ENCODE assay signal across 8 mouse cellular contexts in the genomic region with DNA sequence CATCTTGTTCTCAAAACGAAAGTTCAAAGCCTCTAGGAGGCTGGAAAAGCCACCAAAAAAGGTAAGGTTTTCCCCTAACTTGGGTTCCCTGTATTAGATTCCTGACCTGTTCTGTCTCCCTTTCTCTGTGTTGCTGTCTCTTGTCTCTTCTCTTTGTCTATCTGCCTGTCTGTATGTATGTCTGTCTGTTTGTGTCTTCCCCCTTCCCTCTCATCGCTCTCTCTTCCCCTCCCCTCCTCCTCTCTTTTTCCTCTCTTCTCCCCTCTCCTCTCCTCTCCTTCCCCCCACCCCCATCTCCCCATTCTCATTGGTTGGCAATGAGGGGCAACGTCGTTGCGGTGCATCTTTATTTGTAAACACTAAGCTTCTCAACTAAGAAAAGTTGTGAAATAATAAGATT. TPM values are rescaled to one million over a fixed set of nuclear protein-coding genes. Genes with fewer than 3 reads are reported as not detected.
DNase-seq lines count a peak whose midpoint lies in the region; ATAC-seq lines count a peak whose summit lies in the region.

A gene (minus strand): TSS at position 101 of the 400 bp plus-strand sequence.

- peaks cover 35% of the 10 kb centered on the region for H3K4me1 ChIP-seq in kidney, embryonic 16.5 days (ENCODE audit: insufficient read depth, low read length)
- H3K4me1 ChIP-seq in midbrain, embryonic 16.5 days (ENCODE audit: control insufficient read depth, insufficient read depth, low read length), result peaks cover 23% of the 10 kb centered on the region

- no peak for ATAC-seq in kidney, embryonic 16.5 days (ENCODE audit: low FRiP score, low TSS enrichment)
- no peak for ATAC-seq in midbrain, embryonic 16.5 days

- H3K27me3 ChIP-seq in kidney, embryonic 16.5 days (ENCODE audit: insufficient read depth, low read length), result no peaks in the 10 kb centered on the region
- no peaks in the 10 kb centered on the region for H3K27me3 ChIP-seq in midbrain, embryonic 16.5 days (ENCODE audit: control insufficient read depth, insufficient read depth, low read depth, low read length)

- H3K9ac ChIP-seq in kidney, embryonic 16.5 days (replicated peaks; ENCODE audit: low read length), result peak within 1 kb of the TSS; percentile 85
- H3K9ac ChIP-seq in midbrain, embryonic 16.5 days (ENCODE audit: low read depth, low read length), result peak within 1 kb of the TSS; percentile 69

- peak within 1 kb of the TSS; percentile 78 for H3K4me3 ChIP-seq in kidney, embryonic 16.5 days (ENCODE audit: low read length)
- peak within 1 kb of the TSS; percentile 74 for H3K4me3 ChIP-seq in midbrain, embryonic 16.5 days (ENCODE audit: low read depth, low read length)

- WGBS in kidney, embryonic 16.5 days, result 27% methylated on average over 5 of the region's 5 CpGs
- WGBS in midbrain, embryonic 16.5 days, result 28% methylated on average over 5 of the region's 5 CpGs

- H3K4me2 ChIP-seq in kidney, embryonic 16.5 days (replicated peaks; ENCODE audit: low read depth, low read length), result peak within 1 kb of the TSS; percentile 91
- H3K4me2 ChIP-seq in midbrain, embryonic 16.5 days (ENCODE audit: low read length), result peak within 1 kb of the TSS; percentile 88

- peaks cover 3% of the 10 kb centered on the region; the same call in 1 of the 2 replicates for H3K36me3 ChIP-seq in kidney, embryonic 16.5 days (ENCODE audit: insufficient read depth, low read length)
- no peaks in the 10 kb centered on the region for H3K36me3 ChIP-seq in midbrain, embryonic 16.5 days (ENCODE audit: control insufficient read depth, insufficient read depth, low read length)

- H3K27ac ChIP-seq in kidney, embryonic 16.5 days (ENCODE audit: low read length), result peak within 1 kb of the TSS; percentile 76; the same call in 1 of the 2 replicates
- peak within 1 kb of the TSS; percentile 38; the same call in 1 of the 2 replicates for H3K27ac ChIP-seq in midbrain, embryonic 16.5 days (ENCODE audit: low read length)

- no peaks in the 10 kb centered on the region for H3K9me3 ChIP-seq in kidney, embryonic 16.5 days (ENCODE audit: low read length)
- no peaks in the 10 kb centered on the region for H3K9me3 ChIP-seq in midbrain, embryonic 16.5 days (replicated peaks; ENCODE audit: control insufficient read depth, low read length, poor library complexity, severe bottlenecking)

- no peak for DNase-seq in kidney, postnatal 10 days
- DNase-seq in adrenal gland, postnatal 14 days, result no peak
- no peak for DNase-seq in gonadal fat pad, adult 2 months (ENCODE audit: low read depth)
- DNase-seq in layer of hippocampus, postnatal 36 days, result no peak
- DNase-seq in right cerebral cortex, postnatal 14 days, result no peak
- DNase-seq in thymus, postnatal 14 days, result no peak

RNA-seq across cellular contexts. Expression of the gene that starts here (rescaled TPM):
- 14.2 TPM in 2 replicates for polyA plus RNA-seq in kidney, embryonic 16.5 days (2015; fragmentation: Nextera tagmentation; extraction: Ambion mirVana)
- 19.3 and 22.5 TPM in 2 replicates for total RNA-seq in adrenal gland, postnatal 14 days (2021)
- 17.1 and 30.1 TPM in 2 replicates for polyA plus RNA-seq in gonadal fat pad, adult 2 months (2012; rRNA removed)
- 10 to 100 TPM; 21.2 to 23.5 TPM for total RNA-seq in layer of hippocampus, postnatal 36 days (2021)
- 13.3 and 14.5 TPM in 2 replicates for polyA plus RNA-seq in midbrain, embryonic 16.5 days (2015; fragmentation: Nextera tagmentation; extraction: Ambion mirVana)
